Comparison of ENCODE assay signal across 27 mouse cellular contexts in genomic region chr5:146414611-146415010, GRCm38 (mm10). TPM values are rescaled to one million over a fixed set of nuclear protein-coding genes. Genes with fewer than 3 reads are reported as not detected.
DNase-seq lines count a peak whose midpoint lies in the region; ATAC-seq lines count a peak whose summit lies in the region.
"Had no signal": no experiment of that assay in that cellular context is flagged by ENCODE, and none has a peak within 500 bp of the region (broad histone marks: within the 10 kb centered on the region; RNA-seq: fewer than 3 reads in every experiment).

No protein-coding gene starts in this region.

- 0 out of 2 replicates have a peak, but pooled peaks cover 2% of the 10 kb centered on the region for H3K4me1 ChIP-seq in embryonic facial prominence, embryonic 14.5 days (ENCODE audit: control insufficient read depth, insufficient read depth, low read length)
- peaks cover 20% of the 10 kb centered on the region for H3K4me1 ChIP-seq in embryonic facial prominence, embryonic 10.5 days
- peaks cover 81% of the 10 kb centered on the region for H3K4me1 ChIP-seq in hindbrain, embryonic 13.5 days (replicated peaks)
- peaks cover 26% of the 10 kb centered on the region for H3K4me1 ChIP-seq in hindbrain, embryonic 16.5 days (ENCODE audit: control insufficient read depth, insufficient read depth, low read depth, low read length)
- peaks cover 16% of the 10 kb centered on the region for H3K4me1 ChIP-seq in limb, embryonic 15.5 days
- peaks cover 14% of the 10 kb centered on the region; the same call in 1 of the 2 replicates for H3K4me1 ChIP-seq in limb, embryonic 10.5 days
- H3K4me1 ChIP-seq: intestine, embryonic 15.5 days had no signal

- no peak for ATAC-seq in embryonic facial prominence, embryonic 14.5 days (ENCODE audit: low read depth)
- ATAC-seq in hindbrain, embryonic 13.5 days (ENCODE audit: low FRiP score): 0 out of 2 replicates have a peak, but pooled peaks have one; percentile 12
- ATAC-seq in hindbrain, embryonic 16.5 days: no peak
- peak; percentile 30; the same call in 1 of the 2 replicates for ATAC-seq in limb, embryonic 15.5 days (ENCODE audit: insufficient number of reproducible peaks, low FRiP score, low TSS enrichment, low read depth)
- ATAC-seq: intestine, embryonic 15.5 days; Patski had no signal

- no peaks in the 10 kb centered on the region for H3K36me3 ChIP-seq in embryonic facial prominence, embryonic 14.5 days (ENCODE audit: control insufficient read depth, insufficient read depth, low read length)
- no peaks in the 10 kb centered on the region for H3K36me3 ChIP-seq in embryonic facial prominence, embryonic 10.5 days (replicated peaks)
- H3K36me3 ChIP-seq in hindbrain, embryonic 13.5 days: no peaks in the 10 kb centered on the region
- H3K36me3 ChIP-seq in hindbrain, embryonic 16.5 days (ENCODE audit: control insufficient read depth, insufficient read depth, low read length): no peaks in the 10 kb centered on the region
- H3K36me3 ChIP-seq in limb, embryonic 15.5 days: no peaks in the 10 kb centered on the region
- H3K36me3 ChIP-seq in limb, embryonic 10.5 days: no peaks in the 10 kb centered on the region
- H3K36me3 ChIP-seq: embryonic facial prominence, embryonic 12.5 days; forebrain, embryonic 12.5 days; forebrain, embryonic 15.5 days; G1E; heart, embryonic 15.5 days; hindbrain, embryonic 15.5 days; intestine, embryonic 15.5 days had no signal

- DNase-seq in embryonic facial prominence, embryonic 14.5 days (ENCODE audit: low spot score): no peak
- no peak for DNase-seq in embryonic facial prominence, embryonic 10.5 days (ENCODE audit: low spot score)
- DNase-seq in limb, embryonic 10.5 days (ENCODE audit: low spot score): no peak
- DNase-seq in kidney, adult 9 months: no peak
- DNase-seq: adrenal gland, postnatal 10 days; adrenal gland, postnatal 36 days; B cell, adult 2 months; cerebellum, adult 2 months; cerebellum, adult 9-11 months; cerebellum, postnatal 25 days; gastrocnemius, postnatal 25 days; heart, adult 2 months; heart, postnatal 14 days; heart, postnatal 4 days had no signal

- no peak overlapping the region for H3K4me2 ChIP-seq in embryonic facial prominence, embryonic 14.5 days (ENCODE audit: low read depth, low read length)
- H3K4me2 ChIP-seq in hindbrain, embryonic 13.5 days: no peak overlapping the region
- H3K4me2 ChIP-seq in hindbrain, embryonic 16.5 days (ENCODE audit: low read length): no peak overlapping the region
- no peak overlapping the region for H3K4me2 ChIP-seq in limb, embryonic 15.5 days
- H3K4me2 ChIP-seq: embryonic facial prominence, embryonic 12.5 days; forebrain, embryonic 12.5 days; heart, embryonic 11.5 days; heart, embryonic 15.5 days; hindbrain, embryonic 15.5 days; intestine, embryonic 15.5 days had no signal

- no peak overlapping the region for H3K4me3 ChIP-seq in embryonic facial prominence, embryonic 14.5 days (ENCODE audit: low read depth, low read length)
- H3K4me3 ChIP-seq in embryonic facial prominence, embryonic 10.5 days: no peak overlapping the region
- no peak overlapping the region for H3K4me3 ChIP-seq in hindbrain, embryonic 13.5 days
- H3K4me3 ChIP-seq in hindbrain, embryonic 16.5 days (ENCODE audit: low read length): no peak overlapping the region
- H3K4me3 ChIP-seq in limb, embryonic 15.5 days: no peak overlapping the region
- H3K4me3 ChIP-seq in limb, embryonic 10.5 days: no peak overlapping the region
- H3K4me3 ChIP-seq: embryonic facial prominence, embryonic 12.5 days; erythroblast, embryonic 14.5 days; forebrain, embryonic 12.5 days; forebrain, embryonic 15.5 days; heart, adult 2 months; heart, embryonic 15.5 days; hindbrain, embryonic 15.5 days; intestine, embryonic 15.5 days had no signal

- H3K9ac ChIP-seq in embryonic facial prominence, embryonic 14.5 days (ENCODE audit: low read depth, low read length): 0 out of 2 replicates have a peak overlapping the region, but pooled peaks have one; percentile 7
- H3K9ac ChIP-seq in hindbrain, embryonic 13.5 days: no peak overlapping the region
- no peak overlapping the region for H3K9ac ChIP-seq in hindbrain, embryonic 16.5 days (ENCODE audit: low read depth, low read length)
- H3K9ac ChIP-seq in limb, embryonic 15.5 days: no peak overlapping the region
- H3K9ac ChIP-seq: embryonic facial prominence, embryonic 12.5 days; forebrain, embryonic 12.5 days; forebrain, embryonic 15.5 days; heart, embryonic 15.5 days; hindbrain, embryonic 15.5 days; intestine, embryonic 15.5 days had no signal

- H3K27ac ChIP-seq in embryonic facial prominence, embryonic 14.5 days (replicated peaks; ENCODE audit: low read depth, low read length): no peak overlapping the region
- no peak overlapping the region for H3K27ac ChIP-seq in embryonic facial prominence, embryonic 10.5 days (replicated peaks)
- H3K27ac ChIP-seq in hindbrain, embryonic 13.5 days: no peak overlapping the region
- no peak overlapping the region for H3K27ac ChIP-seq in hindbrain, embryonic 16.5 days (ENCODE audit: low read depth, low read length)
- no peak overlapping the region for H3K27ac ChIP-seq in limb, embryonic 15.5 days
- H3K27ac ChIP-seq in limb, embryonic 10.5 days: no peak overlapping the region
- H3K27ac ChIP-seq: embryonic facial prominence, embryonic 12.5 days; forebrain, embryonic 12.5 days; heart, adult 2 months; heart, embryonic 15.5 days; hindbrain, embryonic 15.5 days; intestine, embryonic 15.5 days had no signal

- 74% methylated on average over 4 of the region's 4 CpGs for WGBS in embryonic facial prominence, embryonic 14.5 days
- 85% methylated on average over 4 of the region's 4 CpGs for WGBS in embryonic facial prominence, embryonic 10.5 days
- WGBS in hindbrain, embryonic 13.5 days: 88% methylated on average over 4 of the region's 4 CpGs
- 88% methylated on average over 4 of the region's 4 CpGs for WGBS in hindbrain, embryonic 16.5 days
- 69% methylated on average over 4 of the region's 4 CpGs for WGBS in limb, embryonic 15.5 days
- 82% methylated on average over 4 of the region's 4 CpGs for WGBS in limb, embryonic 10.5 days

- no peaks in the 10 kb centered on the region for H3K9me3 ChIP-seq in embryonic facial prominence, embryonic 14.5 days (ENCODE audit: control insufficient read depth, low read length)
- H3K9me3 ChIP-seq in embryonic facial prominence, embryonic 10.5 days: no peaks in the 10 kb centered on the region
- no peaks in the 10 kb centered on the region for H3K9me3 ChIP-seq in hindbrain, embryonic 13.5 days
- H3K9me3 ChIP-seq in hindbrain, embryonic 16.5 days (ENCODE audit: control insufficient read depth, low read length): no peaks in the 10 kb centered on the region
- H3K9me3 ChIP-seq in limb, embryonic 15.5 days: no peaks in the 10 kb centered on the region
- no peaks in the 10 kb centered on the region for H3K9me3 ChIP-seq in limb, embryonic 10.5 days (replicated peaks)
- H3K9me3 ChIP-seq: embryonic facial prominence, embryonic 12.5 days; forebrain, embryonic 12.5 days; forebrain, embryonic 15.5 days; heart, embryonic 15.5 days; hindbrain, embryonic 15.5 days; intestine, embryonic 15.5 days had no signal

- H3K27me3 ChIP-seq in embryonic facial prominence, embryonic 14.5 days (replicated peaks; ENCODE audit: control insufficient read depth, insufficient read depth, low read length): no peaks in the 10 kb centered on the region
- H3K27me3 ChIP-seq in embryonic facial prominence, embryonic 10.5 days (replicated peaks; ENCODE audit: low read depth, poor library complexity, severe bottlenecking): no peaks in the 10 kb centered on the region
- H3K27me3 ChIP-seq in hindbrain, embryonic 13.5 days: no peaks in the 10 kb centered on the region
- H3K27me3 ChIP-seq in hindbrain, embryonic 16.5 days (replicated peaks; ENCODE audit: control insufficient read depth, insufficient read depth, low read length): no peaks in the 10 kb centered on the region
- no peaks in the 10 kb centered on the region for H3K27me3 ChIP-seq in limb, embryonic 15.5 days
- no peaks in the 10 kb centered on the region for H3K27me3 ChIP-seq in limb, embryonic 10.5 days (ENCODE audit: low read depth, poor library complexity, severe bottlenecking)
- H3K27me3 ChIP-seq: embryonic facial prominence, embryonic 12.5 days; forebrain, embryonic 12.5 days; forebrain, embryonic 15.5 days; hindbrain, embryonic 15.5 days; intestine, embryonic 15.5 days; Patski had no signal

RNA-seq across cellular contexts. Expression of gene Wasf3, which starts 29.8 kb away (rescaled TPM):
- polyA plus RNA-seq in embryonic facial prominence, embryonic 14.5 days (2014; fragmentation: Nextera tagmentation; extraction: Ambion mirVana): 1.6 and 1.7 TPM in 2 replicates
- 7.7 and 8.7 TPM in 2 replicates for polyA plus RNA-seq in embryonic facial prominence, embryonic 10.5 days (2016; fragmentation: Nextera tagmentation; extraction: Ambion mirVana)
- polyA plus RNA-seq in hindbrain, embryonic 13.5 days (2015; fragmentation: Nextera tagmentation; extraction: Ambion mirVana): 14.1 and 14.2 TPM in 2 replicates
- 19.3 and 23.4 TPM in 2 replicates for polyA plus RNA-seq in hindbrain, embryonic 16.5 days (2015; fragmentation: Nextera tagmentation; extraction: Ambion mirVana)
- 1.6 and 2.6 TPM in 2 replicates for polyA plus RNA-seq in limb, embryonic 15.5 days (2015; fragmentation: Nextera tagmentation; extraction: Ambion mirVana)
- 4.1 and 4.8 TPM in 2 replicates for polyA plus RNA-seq in limb, embryonic 10.5 days (2016; fragmentation: Nextera tagmentation; extraction: Ambion mirVana)
- polyA plus RNA-seq: erythroblast, embryonic 14.5 days; G1E had no signal

Comparison
In these comparisons a context has a peak if more than half of its experiments do, and no peak if none do; other contexts are left out.
1. ATAC-seq: peak in hindbrain, embryonic 13.5 days (single experiment) and limb, embryonic 15.5 days (single experiment); none in embryonic facial prominence, embryonic 14.5 days (single experiment) and hindbrain, embryonic 16.5 days (single experiment).